Mouse (Mus musculus) cortical plate, adult 2 months (tissue): ENCODE measurements around the gene Pard6a. TPM values are rescaled to one million over a fixed set of nuclear protein-coding genes. Genes with fewer than 3 reads are reported as not detected.
A peak's percentile ranks its signal among the peaks of the same experiment; 100 is the strongest.

Experiments
- H3K27ac ChIP-seq: fragments of 200-500 bp; 2 replicates; pipeline ENCODE4 v1.5.1; 2012; ENCODE audit warnings: low read length, control low read depth, inconsistent platforms; ENCODE audit not compliant: insufficient read depth
- H3K4me1 ChIP-seq: fragments of 200-500 bp; 2 replicates; pipeline ENCODE4 v1.6.1; 2011; ENCODE audit warnings: low read length; ENCODE audit not compliant: control insufficient read depth, insufficient read depth
- H3K4me3 ChIP-seq: fragments of 200-500 bp; 2 replicates; pipeline ENCODE4 v1.5.1; 2011; ENCODE audit warnings: mild to moderate bottlenecking, low read length, control low read depth; ENCODE audit not compliant: insufficient read depth
- CTCF ChIP-seq: fragments of 200-500 bp; IDR thresholded peaks from 2 replicates; pipeline ENCODE4 v1.5.1; 2011; ENCODE audit warnings: mild to moderate bottlenecking, control low read depth, low read length; ENCODE audit not compliant: insufficient read depth; ENCODE audit errors: extremely low read depth
- POLR2A ChIP-seq: fragments of 200-500 bp; IDR thresholded peaks from 2 replicates; pipeline ENCODE4 v1.6.1; 2011; ENCODE audit warnings: mild to moderate bottlenecking, low read length, control low read depth; ENCODE audit not compliant: insufficient read depth; ENCODE audit errors: extremely low read depth
- polyA plus RNA-seq: library from polyadenylated mRNA; depleted of rRNA; stranded (reverse); fragments of >200 nt; gene quantifications from 2 replicates; pipeline ENCODE4 v1.2.3, GENCODE M21; 2012; rRNA removed

Gene Pard6a
- 57.3 and 58.1 TPM in 2 replicates for polyA plus RNA-seq

DNA sequence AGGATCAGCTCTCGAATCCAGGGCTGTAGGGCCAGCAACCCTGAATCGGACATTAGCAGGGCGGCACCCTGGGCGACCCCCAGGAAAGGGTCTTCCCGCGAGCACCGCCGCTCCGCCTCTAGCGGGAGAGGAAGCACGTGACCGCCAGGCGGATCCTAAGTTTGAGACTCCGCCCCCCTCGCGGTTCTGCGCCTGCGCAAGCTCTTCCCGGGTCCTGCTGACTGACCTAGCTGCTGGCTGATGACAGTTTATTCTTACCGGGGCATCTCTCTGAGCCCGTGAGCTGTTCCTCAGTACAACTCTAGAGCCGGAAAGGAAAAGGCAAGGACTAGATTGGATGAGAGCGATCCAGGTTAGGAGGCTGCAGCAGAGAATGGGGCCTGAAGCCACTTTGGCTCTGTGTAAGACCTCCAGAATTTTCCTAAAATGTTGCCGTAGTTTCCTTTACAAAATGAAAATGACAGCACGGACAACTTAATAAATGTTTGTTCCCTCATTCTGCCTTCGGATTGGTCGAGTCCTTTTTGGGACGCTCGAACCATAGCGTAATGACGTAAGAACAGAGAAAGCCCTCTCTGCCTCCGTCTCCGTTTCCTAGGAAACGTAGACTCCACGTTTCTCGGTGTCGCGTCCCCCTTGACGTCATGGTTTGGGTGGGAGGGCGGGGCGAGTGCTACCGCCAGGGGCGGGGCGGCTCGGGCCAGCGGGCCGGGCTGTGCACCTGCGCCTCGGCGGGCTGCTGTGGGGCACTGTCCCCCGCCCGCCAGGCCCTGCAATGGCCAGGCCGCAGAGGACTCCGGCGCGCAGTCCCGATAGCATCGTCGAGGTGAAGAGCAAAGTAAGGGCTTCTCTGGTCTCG is at the start of gene Pard6a, which contains the start of gene Acd:
Pard6a (plus strand) TSS at position 183 of the 859 bp plus-strand sequence.
Acd (minus strand) TSS at position 137 of the 859 bp plus-strand sequence.
- H3K27ac ChIP-seq = peak within 1 kb of the TSS; percentile 92
- peak within 1 kb of the TSS; percentile 72 for H3K4me3 ChIP-seq
- H3K4me1 ChIP-seq = no peaks in the 10 kb centered on the region
- TF ChIP-seq POLR2A (peak; percentile 80; the same call in 1 of the 2 replicates), CTCF (no peak)

DNA sequence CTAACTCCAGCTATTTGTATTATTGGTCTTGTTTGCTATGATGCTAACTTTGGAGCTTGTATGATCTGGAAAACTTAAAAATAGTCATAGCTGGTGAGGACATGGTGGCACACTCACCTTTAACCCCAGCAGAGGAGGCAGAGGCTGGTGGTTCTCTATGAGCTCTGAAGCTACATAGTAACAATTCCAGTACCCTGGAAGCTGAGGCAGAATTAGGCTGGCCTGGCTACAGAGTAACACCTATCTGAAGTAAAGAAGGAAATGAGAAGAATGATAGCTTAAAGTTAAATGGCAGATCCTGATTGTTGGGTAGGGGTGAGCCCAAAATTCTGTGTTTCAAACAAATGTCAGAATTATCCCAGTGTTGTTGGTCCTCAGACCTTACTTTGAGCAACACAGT is 43.3 kb upstream of the Pard6a start:
- Histone ChIP-seq H3K4me3 (no peak overlapping the region), H3K27ac (no peak overlapping the region), H3K4me1 (no peaks in the 10 kb centered on the region)
- TF ChIP-seq POLR2A (no peak), CTCF (no peak)

DNA sequence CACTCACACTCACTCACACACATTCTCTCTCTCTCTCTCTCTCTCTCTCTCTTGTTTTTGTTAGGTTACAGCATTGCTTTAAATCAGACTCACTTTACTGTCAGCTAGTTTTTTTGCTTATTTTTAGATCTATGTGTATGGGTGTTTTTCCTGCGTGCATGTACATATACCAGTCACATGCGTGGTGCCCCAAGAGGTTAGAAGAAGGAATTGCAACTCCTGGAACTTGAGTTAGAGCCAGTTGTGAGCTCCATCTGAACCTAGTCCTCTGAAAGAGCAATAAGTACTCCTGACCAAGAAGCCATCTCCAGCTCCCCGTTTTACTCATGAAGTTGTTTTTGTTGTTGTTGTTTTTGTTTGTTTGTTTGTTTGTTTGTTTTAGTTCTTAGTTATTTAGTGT is 39.8 kb upstream of the Pard6a start:
- TF ChIP-seq POLR2A (no peak), CTCF (peak; percentile 38)
- Histone ChIP-seq H3K4me3 (no peak overlapping the region), H3K4me1 (no peaks in the 10 kb centered on the region), H3K27ac (no peak overlapping the region)

DNA sequence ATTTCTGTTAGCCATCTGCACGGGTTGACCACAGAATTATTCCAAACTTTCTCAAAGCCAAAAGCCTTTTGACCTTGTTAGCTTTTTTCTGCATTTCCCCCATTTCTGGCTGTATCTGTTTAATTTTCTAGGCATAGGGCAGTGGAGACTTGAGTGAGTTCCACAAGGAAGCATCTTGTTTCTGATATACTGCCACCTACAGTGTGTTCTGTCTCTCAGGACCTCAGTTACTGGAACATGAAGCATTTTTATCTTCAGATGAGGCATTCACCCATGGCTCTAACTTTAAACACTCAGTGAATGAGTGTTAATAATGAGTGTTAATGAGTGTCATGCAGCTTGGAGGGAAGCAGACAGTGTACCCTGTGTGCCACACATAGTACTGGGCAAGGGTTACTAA is 23.1 kb upstream of the Pard6a start:
- no peak overlapping the region for H3K27ac ChIP-seq
- H3K4me3 ChIP-seq = no peak overlapping the region
- TF ChIP-seq CTCF (no peak), POLR2A (no peak)
- H3K4me1 ChIP-seq = no peaks in the 10 kb centered on the region

DNA sequence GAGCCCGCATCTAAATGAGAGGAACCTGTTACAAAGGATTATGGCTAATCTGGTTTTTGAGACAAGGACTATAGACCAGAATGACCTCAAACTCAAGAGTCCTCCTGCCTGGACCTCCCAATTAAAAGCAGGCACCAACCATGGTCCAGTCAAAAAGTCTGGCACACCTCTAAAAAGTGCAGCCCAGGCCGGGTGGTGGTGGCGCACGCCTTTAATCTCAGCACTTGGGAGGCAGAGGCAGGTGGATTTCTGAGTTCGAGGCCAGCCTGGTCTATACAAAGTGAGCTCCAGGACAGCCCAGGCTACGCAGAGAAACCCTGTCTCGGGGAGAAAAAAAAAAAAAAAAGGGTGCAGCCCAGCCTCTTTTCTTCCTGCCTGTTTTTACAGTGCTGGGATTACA is 15.6 kb upstream of the Pard6a start:
- Histone ChIP-seq H3K27ac (no peak overlapping the region), H3K4me1 (no peaks in the 10 kb centered on the region), H3K4me3 (no peak overlapping the region)
- TF ChIP-seq CTCF = no peak
- TF ChIP-seq POLR2A = no peak

DNA sequence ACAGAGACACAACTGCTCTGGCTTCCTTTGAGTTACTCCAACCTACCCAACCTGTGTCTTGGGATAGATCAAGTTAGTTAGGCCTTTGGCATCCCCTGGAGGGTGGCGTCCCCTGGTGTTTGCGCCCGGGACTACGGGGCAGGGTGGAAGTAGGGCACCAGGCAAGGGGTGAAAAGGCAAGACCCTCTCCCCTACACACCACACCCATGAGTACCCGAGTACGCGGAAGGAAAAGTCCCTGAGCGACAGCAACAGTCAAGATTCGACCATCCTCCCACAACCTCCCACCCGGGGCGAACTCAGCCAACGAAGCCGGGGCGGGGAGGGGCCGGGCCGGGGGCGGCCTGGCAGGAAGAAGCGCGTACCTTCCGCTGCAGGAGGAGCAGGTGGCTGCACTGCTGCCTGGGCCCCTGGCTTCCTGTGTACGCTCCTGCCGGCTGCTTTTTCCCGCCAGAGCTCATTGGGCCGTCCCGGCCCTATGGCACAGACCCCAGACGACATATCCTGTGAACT is 15.1 kb upstream of the Pard6a start, which contains the start of gene Carmil2:
Carmil2 (plus strand) TSS at position 479 of the 513 bp plus-strand sequence.
- no peak within 1 kb of the TSS for H3K27ac ChIP-seq
- no peaks in the 10 kb centered on the region for H3K4me1 ChIP-seq
- no peak within 1 kb of the TSS for H3K4me3 ChIP-seq
- peak; percentile 62 for TF ChIP-seq CTCF
- no peak for TF ChIP-seq POLR2A

DNA sequence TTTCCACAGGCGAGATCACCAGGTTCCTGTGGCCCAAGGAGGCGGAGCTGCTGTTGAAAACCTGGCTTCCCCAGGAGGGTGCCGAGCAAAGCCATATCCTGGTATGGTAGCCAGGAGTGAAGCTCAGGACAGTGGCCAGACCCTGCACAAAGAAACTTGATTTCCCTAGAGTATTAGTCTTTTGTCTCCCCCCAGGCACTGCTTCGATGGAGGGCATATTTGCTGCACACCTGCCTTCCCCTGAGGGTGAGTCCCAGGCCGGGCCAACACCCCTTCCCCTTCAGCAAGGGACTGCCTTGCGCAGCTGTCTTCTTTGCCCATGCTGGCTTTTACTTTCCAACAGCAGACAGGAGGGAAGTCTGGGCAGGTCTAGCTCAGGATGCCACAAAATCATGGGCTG is 14.4 kb upstream of the Pard6a start:
- no peaks in the 10 kb centered on the region for H3K4me1 ChIP-seq
- TF ChIP-seq POLR2A (no peak), CTCF (no peak)
- no peak overlapping the region for H3K27ac ChIP-seq
- no peak overlapping the region for H3K4me3 ChIP-seq

DNA sequence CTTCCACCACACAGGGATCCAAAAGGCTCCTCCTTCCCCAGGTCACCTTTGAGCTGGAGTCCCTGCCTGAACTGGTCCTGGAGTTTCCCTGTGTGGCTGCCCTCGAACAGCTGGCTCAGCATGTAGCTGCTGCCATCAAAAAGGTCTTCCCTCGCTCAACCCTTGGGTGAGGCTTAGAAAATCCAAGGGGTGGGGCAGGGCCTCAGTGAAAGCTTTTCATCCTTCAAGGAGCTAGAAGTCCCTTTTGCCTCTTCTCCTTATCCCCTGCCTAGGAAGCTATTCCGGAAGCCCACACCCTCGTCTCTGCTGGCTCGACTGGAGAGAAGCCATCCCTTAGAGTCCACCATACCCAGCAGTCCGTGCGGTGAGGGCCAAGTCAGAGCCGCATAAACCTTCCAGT is 13.4 kb upstream of the Pard6a start:
- TF ChIP-seq POLR2A (no peak), CTCF (no peak)
- Histone ChIP-seq H3K4me1 (no peaks in the 10 kb centered on the region), H3K27ac (no peak overlapping the region), H3K4me3 (no peak overlapping the region)

DNA sequence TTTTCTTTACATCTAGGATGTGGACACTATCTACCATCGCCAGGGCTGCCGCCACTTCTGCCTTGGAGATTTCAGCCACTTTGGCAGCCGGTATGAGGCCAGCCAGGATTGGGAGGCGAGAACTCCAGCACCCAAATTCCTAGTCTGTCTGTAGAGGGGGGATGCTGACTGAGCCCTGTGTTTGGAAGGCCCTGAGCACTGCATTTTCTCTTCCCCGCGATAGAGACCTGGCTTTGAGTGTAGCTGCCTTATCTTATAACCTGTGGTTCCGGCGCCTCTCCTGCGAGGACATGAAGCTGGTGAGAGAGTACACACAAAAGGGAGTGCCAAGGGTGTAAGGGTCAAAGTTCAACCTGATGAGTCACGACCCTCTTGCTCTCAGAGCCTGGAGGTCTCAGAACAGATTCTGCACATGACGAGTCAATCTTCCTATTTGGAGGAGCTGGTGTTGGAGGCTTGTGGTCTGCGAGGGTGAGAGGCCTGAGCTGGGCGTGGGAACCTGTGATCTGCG is 12.7 kb upstream of the Pard6a start:
- Histone ChIP-seq H3K4me3 (no peak overlapping the region), H3K4me1 (no peaks in the 10 kb centered on the region), H3K27ac (no peak overlapping the region)
- TF ChIP-seq POLR2A (no peak), CTCF (no peak)
